Mouse (Mus musculus): Measurements from ENCODE around the gene Map4k4.

The Map4k4 gene

DNA sequence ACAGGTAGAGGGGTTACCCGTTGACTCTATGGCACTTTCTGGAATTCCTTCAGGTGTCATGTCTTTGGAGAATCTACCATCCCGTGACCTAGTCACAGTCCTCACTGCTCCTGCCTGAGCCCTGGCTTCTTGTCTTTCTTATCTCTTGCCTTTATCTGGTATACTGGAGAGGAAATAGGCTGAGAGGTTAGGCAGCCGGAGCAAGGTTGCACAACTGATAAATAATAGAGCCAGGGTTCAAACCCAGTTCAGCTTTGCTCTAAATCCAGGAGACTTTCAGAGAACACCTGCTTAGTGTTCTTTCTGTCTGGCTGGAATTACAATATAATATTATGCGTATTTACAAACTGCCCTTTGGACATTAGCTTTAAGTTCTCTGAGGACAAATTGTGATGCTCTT lies 2.0 kb upstream of the Map4k4 start:
- DNase-seq (ENCODE audit: low read depth, low spot score) = no peak

DNA sequence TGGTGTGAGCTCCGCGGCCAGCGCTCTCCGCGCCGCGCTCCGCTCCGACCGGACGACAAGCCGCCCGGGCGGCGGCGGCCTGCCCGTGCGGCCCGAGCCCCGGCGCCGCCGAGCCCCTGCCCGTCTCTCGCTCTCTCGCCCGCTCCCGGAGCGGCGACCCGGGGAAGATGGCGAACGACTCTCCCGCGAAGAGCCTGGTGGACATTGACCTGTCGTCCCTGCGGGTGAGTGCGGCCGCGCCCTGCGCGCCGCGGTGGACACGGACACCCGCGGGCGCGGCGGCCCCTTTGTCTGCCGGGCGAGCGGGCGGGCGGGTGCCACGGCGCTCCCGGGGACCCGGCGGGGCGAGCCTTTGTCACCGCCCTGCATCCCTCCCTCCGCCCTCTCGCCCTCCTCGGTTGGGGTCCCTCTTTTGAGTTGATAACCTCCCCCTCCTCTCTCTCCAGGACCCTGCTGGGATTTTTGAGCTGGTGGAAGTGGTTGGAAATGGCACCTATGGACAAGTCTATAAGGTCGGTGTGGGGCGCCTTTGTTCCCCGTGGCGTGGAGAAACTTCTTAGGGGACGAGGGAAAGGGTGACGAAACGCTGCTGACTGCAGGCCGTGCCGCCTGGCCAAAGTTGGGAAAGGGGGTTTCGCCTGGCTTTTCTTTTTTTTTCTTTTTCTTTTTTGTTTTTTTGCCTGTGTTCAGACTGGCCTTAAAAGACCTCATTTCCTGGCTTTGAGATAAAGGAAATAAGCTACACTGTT lies 524 bp downstream of the Map4k4 start:
- no peak for DNase-seq (ENCODE audit: low read depth, low spot score)

- DNase-seq (ENCODE audit: low read depth, low spot score) = no peak
These were observed 1.4 kb downstream of the Map4k4 start for GRCm38 (mm10) chr1:39901851-39902703.

DNA sequence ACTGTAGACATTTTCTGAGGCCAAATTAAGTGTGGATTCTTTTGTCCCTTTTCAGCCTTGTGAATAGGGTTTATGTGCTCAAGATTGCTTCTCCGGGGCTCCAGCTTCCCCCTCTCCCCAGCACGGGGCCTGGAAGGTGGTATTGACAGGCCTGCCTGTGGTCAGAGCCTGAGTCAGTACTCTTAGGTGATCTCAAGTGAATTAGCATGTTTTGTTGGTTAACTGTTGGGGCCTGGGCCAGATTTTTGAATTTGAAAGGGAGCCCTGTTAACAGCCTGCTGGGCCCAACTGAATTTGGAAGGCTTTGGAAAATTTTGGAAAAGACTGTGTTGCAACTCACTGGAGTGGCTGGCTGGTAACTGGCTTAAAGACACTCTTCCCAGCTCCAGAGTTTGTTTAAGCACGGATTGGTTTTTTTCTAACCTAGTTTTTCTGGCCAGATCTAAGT lies 2.0 kb downstream of the Map4k4 start:
- no peak for DNase-seq (ENCODE audit: low read depth, low spot score)

DNA sequence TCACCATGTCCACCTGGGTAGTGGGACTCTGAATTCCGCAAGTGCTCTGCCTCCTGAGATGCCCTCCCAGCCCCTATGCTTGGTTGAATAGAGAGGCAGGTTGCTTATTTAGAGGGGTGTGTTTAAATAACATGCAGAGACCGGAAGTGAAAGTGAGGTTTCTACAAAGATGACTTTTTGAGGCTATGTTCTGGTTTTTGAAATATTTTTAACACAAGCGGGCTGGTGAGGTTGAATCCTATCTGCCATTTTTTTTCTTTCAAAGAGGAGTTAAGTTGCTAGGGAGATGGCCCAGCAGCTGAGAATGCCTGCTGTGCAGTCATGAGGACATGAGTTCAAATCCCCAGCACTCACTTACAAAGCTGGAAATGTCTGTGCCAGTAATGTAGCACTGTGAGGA lies 4.0 kb downstream of the Map4k4 start:
- DNase-seq (ENCODE audit: low read depth, low spot score) = no peak

DNA sequence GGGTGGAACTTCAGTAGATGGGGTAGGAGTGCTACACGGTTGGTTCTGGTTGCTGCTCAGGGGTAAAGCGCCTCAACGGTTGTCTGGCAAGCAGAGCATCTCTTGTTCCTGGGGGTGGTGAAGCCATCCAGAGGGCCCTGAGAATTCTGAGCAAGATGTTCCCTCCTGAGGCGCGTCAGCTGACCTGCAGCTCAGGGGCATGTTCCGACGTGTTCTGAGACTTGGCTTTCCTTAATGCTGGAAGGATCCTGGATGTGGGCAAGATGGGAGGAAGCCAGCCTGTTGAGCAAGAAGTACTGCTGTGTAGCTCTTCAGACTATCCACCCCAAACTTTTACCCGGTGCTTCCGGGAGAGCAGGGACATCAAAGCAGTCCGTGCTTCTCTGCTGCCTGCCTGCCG lies 6.2 kb downstream of the Map4k4 start:
- no peak for DNase-seq (ENCODE audit: low read depth, low spot score)

- DNase-seq (ENCODE audit: low read depth, low spot score) = no peak
These were observed 8.3 kb downstream of the Map4k4 start for GRCm38 (mm10) chr1:39908976-39909375.

- no peak for DNase-seq (ENCODE audit: low read depth, low spot score)
These were observed 10.7 kb downstream of the Map4k4 start for GRCm38 (mm10) chr1:39911446-39911845.

GRCm38 (mm10) chr1:39913256-39913655 lies 12.5 kb downstream of the Map4k4 start:
- DNase-seq (ENCODE audit: low read depth, low spot score) = no peak

DNA sequence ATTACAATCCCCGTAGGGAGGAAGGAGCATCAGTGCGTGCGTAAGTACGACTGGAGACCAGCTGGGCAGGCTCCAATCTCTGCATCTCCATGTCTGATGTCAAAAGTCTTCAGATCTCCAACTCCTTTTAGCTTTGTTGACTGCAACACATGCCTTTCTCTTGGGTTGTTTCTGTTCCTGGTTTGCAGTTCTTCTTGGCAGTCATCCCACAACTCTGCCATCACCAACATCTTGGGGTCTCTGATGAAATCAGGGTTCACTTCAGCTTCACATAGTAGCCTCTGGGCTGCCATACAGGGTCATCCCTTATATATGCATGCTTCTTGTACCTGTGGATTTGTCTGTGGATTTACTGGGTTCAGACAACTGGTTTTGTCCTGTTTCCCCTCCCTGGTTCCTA lies 15.4 kb downstream of the Map4k4 start:
- no peak for DNase-seq (ENCODE audit: low read depth, low spot score)

DNA sequence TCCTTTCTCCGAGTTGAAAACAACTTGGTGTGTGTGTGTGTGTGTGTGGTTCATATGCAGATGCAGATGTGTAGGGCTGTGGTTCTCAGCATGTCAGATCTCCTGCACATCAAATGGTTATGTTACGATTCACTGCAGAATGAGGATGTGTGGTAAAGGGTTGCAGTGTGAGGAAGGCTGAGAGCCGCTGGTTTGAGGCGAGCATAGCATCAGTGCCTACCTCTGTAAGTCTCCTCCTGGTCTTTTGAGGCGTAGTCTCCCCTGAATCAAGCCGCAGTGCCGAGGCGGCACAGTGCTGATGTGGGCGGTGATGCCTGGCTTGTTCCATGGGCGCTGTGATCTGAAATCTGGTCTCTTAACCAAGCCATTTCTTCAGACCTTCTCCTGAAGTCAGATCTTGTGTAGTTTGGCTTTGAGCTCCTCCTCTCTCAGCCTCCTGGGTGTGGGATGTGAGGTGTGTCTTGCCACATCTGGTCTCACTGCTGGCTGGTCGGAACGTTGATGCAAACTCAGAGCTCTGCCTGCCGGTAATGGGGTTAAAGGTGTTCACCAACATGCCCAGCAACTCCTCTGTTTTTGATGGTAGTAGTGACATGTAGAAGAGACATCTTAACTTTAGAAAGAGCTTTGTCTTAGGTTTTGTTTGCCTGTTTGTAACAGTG lies 17.3 kb downstream of the Map4k4 start:
- no peak for DNase-seq (ENCODE audit: low read depth, low spot score)

DNA sequence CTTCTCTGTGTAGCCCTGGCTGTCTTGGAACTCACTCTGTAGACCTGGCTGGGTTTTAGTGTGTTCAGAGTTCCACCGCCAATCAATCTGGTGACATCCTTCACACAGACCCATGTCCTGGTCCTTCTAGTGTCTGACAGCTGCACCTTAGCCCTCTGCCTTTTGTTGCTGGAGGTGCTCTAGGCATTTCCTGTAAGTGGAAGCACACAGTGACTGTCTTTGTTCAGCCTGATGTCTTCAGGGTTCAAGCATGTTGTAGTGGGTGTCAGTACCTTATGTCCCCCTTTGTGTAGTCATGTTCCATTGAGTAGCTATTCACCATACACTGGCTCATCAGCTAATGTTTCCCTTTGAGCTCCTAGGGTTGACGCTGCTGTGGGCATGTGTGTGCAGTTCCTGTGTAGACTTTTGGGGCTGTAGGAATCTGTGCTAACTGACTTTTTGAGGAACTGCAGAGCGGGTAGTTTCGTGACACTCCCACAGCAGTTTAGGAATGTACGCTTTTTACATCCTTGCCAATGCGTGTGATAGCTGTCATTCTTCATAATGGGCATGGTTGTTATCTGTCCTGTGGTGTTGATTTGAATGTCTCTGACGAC lies 17.9 kb downstream of the Map4k4 start:
- DNase-seq (ENCODE audit: low read depth, low spot score) = no peak

GRCm38 (mm10) chr1:39920616-39921015 lies 19.9 kb downstream of the Map4k4 start:
- DNase-seq (ENCODE audit: low read depth, low spot score) = no peak

DNA sequence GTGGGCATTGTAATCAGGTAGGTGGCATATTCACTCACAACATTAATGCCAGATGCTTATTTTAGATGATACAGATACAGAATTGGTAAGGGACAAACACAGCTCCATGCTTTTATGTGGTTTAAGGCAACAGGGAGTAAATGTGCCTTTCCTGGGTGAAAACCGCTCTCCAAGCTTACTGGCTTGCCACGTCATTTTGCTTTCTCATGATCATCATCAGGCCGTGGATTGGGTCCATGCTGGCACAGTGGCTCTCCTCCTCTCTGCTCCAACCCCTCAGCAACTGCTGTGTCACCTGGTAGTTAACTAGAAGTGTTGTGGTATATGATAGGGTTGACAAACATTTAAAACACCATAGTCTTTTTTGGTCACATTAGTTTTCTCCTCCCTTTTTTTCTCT lies 21.3 kb downstream of the Map4k4 start:
- DNase-seq (ENCODE audit: low read depth, low spot score) = no peak

DNA sequence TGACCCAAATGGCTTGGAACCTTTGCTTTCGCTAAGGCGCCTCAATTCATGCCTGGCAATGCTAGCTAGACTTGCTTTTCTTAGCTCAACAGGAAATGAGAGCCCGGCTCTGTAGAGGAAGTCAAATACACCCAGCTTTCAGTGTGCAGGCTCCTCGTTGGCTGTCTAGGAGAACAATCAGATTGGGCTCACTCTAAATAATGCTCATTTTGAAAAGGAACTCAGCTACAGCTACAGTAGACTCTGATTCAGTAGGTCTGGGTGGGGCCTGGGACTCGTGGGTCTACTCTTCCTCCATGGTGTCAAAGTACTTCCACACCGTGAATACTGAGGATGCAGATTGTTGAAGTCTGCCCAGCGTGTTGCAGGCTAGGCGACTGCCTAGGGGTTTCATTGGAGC lies 22.0 kb downstream of the Map4k4 start:
- no peak for DNase-seq (ENCODE audit: low read depth, low spot score)

DNA sequence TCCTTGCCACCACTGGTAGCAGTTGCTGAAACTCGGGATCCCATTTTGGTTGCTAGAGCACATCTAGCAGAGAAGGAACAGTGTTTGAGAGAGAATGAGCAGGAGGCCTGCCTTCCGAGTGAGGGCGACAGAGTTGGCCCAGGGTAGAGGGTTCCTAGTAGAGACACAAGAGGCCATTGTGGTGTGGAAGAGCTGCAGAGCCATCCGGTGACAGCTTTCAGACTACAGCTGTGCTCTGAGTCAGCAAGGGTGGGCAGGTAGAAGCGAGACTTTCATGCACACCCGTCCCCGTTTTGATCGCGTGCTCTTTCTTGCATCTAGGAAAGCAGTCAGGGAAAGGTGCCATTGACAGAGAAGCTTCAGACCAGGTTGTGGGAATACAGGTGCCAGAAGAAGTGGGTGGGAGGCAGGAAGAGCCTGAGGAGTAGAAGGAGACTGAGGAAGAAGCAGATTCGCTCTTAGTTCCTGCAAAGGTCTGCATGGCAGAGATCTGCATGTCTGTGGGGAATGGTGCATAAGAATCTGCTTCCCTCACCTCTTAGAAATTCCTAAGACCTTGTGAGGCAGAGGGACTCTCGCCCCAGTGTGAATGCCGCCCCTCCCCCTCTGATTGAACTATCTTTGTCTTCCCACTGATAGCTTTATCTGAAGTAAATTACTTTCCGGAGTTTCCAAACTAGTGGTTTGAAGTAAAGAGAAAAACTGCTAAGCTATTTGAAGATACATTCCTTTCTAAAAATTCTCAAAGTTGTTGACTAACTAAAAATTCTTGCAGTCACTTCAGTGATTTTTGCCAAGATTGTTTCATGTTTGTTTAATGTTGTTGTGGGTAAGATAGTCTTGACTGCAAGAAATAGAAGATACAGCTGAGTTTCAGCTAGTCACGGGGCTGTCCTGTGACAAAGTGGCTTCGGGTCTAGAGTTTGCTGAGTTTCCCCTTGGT lies 23.0 kb downstream of the Map4k4 start:
- DNase-seq (ENCODE audit: low read depth, low spot score) = no peak

- DNase-seq (ENCODE audit: low read depth, low spot score) = no peak
These were observed 30.3 kb downstream of the Map4k4 start for GRCm38 (mm10) chr1:39931055-39931454.

DNA sequence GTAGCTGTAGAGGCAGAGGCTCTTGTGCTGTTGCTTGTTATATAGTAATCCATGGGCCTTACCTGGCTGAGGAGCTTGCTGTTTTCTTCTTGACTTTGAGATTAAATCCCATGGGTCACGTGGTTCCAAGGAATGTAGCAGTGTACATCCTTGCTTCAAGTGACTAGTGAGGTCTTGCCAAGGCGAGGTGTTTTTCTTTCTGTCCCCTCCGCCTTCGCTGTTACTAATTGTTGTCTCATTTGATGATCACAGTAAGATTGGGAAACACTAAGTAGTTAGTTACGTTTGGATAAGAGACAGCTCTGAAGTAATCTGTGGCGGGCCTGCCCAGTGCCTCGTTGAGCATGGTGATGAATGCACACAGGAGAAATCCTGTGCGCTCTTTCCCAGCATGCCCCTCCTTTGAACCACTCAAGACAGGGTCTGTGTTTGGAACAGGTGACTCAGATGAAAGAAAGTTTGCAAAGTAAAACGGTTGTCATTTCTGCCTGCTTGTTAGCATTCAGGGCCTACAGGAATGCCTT lies 31.6 kb downstream of the Map4k4 start:
- DNase-seq (ENCODE audit: low read depth, low spot score) = no peak

DNA sequence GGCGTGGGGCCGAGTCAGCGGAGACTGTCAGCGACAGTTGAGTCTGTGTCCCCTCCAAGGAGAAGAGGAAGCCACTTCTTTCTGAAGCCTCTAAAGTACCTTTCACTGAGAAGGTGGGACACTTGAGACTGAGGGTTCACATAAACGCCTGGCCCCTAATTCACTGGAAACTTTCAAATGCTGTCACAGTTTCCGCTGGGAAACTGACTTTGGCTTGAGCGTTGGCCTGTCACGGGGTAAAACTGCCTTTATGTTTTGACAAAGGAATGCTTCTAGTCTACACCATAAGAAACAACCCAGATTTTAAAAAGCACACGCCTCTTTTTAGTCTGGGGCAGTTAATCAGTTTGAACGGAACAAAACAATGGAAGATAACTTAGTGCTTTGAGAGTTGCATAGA lies 32.2 kb downstream of the Map4k4 start:
- no peak for DNase-seq (ENCODE audit: low read depth, low spot score)

DNA sequence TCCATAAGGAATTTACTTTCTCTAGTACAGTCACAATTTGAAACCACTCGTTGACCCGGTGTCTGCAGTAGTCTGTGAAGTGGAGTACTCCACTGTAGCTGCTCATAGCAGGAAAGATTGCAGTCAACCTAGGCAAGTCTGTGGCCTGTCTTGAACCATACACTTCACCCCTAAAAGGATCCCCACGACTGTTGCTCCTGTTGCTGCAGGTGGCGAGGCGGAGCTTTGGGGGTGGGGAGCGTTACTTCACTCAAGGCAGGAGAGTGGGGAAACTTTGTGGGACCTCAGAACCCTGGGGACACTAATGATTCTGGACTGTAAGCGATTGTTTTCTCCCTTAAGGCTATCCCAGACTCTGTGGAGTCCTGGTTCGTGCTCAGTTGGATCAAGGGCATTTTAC lies 34.2 kb downstream of the Map4k4 start:
- no peak for DNase-seq (ENCODE audit: low read depth, low spot score)

- DNase-seq (ENCODE audit: low read depth, low spot score) = no peak
These were observed 34.9 kb downstream of the Map4k4 start for GRCm38 (mm10) chr1:39935616-39936015.
